Mouse (Mus musculus): Measurements from ENCODE around the gene Gpr119. TPM values are rescaled to one million over a fixed set of nuclear protein-coding genes. Genes with fewer than 3 reads are reported as not detected.
A peak's percentile ranks its signal among the peaks of the same experiment; 100 is the strongest.

Gpr119 gene
- polyA plus RNA-seq (2015; fragmentation: Nextera tagmentation; extraction: Ambion mirVana), result not detected in 2 replicates

GRCm38 (mm10) chrX:48674171-48674570 lies at the start of gene Gpr119:
TSS of gene Gpr119 (minus strand) at chrX:48674478.
- no peak within 1 kb of the TSS for H3K9ac ChIP-seq (ENCODE audit: low read depth, low read length)
- H3K4me1 ChIP-seq (ENCODE audit: control insufficient read depth, low read depth, low read length), result no peaks in the 10 kb centered on the region
- no peak within 1 kb of the TSS for H3K4me2 ChIP-seq (ENCODE audit: low read depth, low read length)
- H3K4me3 ChIP-seq (ENCODE audit: low read depth, low read length), result no peak within 1 kb of the TSS
- no peaks in the 10 kb centered on the region for H3K36me3 ChIP-seq (ENCODE audit: control insufficient read depth, insufficient read depth)
- H3K27ac ChIP-seq (ENCODE audit: low read length), result no peak within 1 kb of the TSS
- no peak for ATAC-seq (ENCODE audit: low read depth)
- no peaks in the 10 kb centered on the region for H3K9me3 ChIP-seq (replicated peaks; ENCODE audit: control insufficient read depth, low read length)
- no peaks in the 10 kb centered on the region for H3K27me3 ChIP-seq (ENCODE audit: control insufficient read depth, insufficient read depth, low read depth, low read length)
- WGBS (ENCODE audit: insufficient replicate concordance), result 47% methylated on average over 4 of the region's 4 CpGs

GRCm38 (mm10) chrX:48712846-48713245 lies 38.6 kb upstream of the Gpr119 start:
- Histone ChIP-seq H3K4me3 (ENCODE audit: low read depth, low read length) (no peak overlapping the region), H3K4me1 (ENCODE audit: control insufficient read depth, low read depth, low read length) (no peaks in the 10 kb centered on the region), H3K9ac (ENCODE audit: low read depth, low read length) (no peak overlapping the region), H3K36me3 (ENCODE audit: control insufficient read depth, insufficient read depth) (no peaks in the 10 kb centered on the region; the same call in 1 of the 2 replicates), H3K27me3 (ENCODE audit: control insufficient read depth, insufficient read depth, low read depth, low read length) (no peaks in the 10 kb centered on the region), H3K9me3 (replicated peaks; ENCODE audit: control insufficient read depth, low read length) (no peaks in the 10 kb centered on the region), H3K4me2 (ENCODE audit: low read depth, low read length) (no peak overlapping the region), H3K27ac (ENCODE audit: low read length) (no peak overlapping the region)
- ATAC-seq (ENCODE audit: low read depth), result no peak
- WGBS (ENCODE audit: insufficient replicate concordance), result 78% methylated on average over 8 of the region's 8 CpGs

GRCm38 (mm10) chrX:48709701-48710100 lies 35.4 kb upstream of the Gpr119 start:
- ATAC-seq (ENCODE audit: low read depth), result no peak
- Histone ChIP-seq H3K4me1 (ENCODE audit: control insufficient read depth, low read depth, low read length) (no peaks in the 10 kb centered on the region), H3K9ac (ENCODE audit: low read depth, low read length) (no peak overlapping the region), H3K27me3 (ENCODE audit: control insufficient read depth, insufficient read depth, low read depth, low read length) (no peaks in the 10 kb centered on the region), H3K4me3 (ENCODE audit: low read depth, low read length) (no peak overlapping the region), H3K4me2 (ENCODE audit: low read depth, low read length) (no peak overlapping the region), H3K36me3 (ENCODE audit: control insufficient read depth, insufficient read depth) (no peaks in the 10 kb centered on the region; the same call in 1 of the 2 replicates), H3K9me3 (replicated peaks; ENCODE audit: control insufficient read depth, low read length) (no peaks in the 10 kb centered on the region), H3K27ac (ENCODE audit: low read length) (no peak overlapping the region)
- 81% methylated on average over 10 of the region's 10 CpGs for WGBS (ENCODE audit: insufficient replicate concordance)

DNA sequence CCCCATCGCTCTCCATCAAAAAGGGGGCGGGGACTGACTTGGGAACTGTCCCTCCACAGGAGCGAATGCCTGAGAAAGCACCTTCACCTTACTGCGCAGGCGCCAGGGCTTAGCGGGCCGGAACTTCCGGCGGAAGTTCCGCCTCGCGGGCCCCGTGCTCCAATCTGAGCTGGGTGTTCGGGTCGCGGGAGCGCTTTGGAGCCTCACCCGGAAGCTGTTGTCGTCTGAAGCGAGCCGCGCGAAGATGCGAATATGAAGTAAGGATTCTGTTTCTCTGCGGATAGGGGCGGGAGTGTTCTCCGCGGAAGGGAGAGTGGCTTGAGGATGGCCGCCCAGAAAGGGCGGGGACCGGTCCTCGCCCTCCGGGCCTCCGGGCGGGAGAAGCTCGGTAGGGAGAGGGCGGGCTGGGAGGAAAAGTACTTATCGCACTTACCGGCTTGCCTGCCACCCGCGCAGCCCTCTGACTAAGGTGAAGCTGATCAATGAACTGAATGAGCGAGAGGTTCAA lies 20.6 kb upstream of the Gpr119 start, which contains the start of gene Rbmx2:
Gene Rbmx2, plus strand, starts transcription at position 141 of the 508 bp plus-strand sequence.
- H3K4me2 ChIP-seq (ENCODE audit: low read depth, low read length), result peak within 1 kb of the TSS; percentile 66
- peak within 1 kb of the TSS; percentile 64 for H3K9ac ChIP-seq (ENCODE audit: low read depth, low read length)
- no peaks in the 10 kb centered on the region for H3K27me3 ChIP-seq (ENCODE audit: control insufficient read depth, insufficient read depth, low read depth, low read length)
- peak within 1 kb of the TSS; percentile 93 for H3K27ac ChIP-seq (ENCODE audit: low read length)
- no peaks in the 10 kb centered on the region for H3K9me3 ChIP-seq (replicated peaks; ENCODE audit: control insufficient read depth, low read length)
- H3K36me3 ChIP-seq (ENCODE audit: control insufficient read depth, insufficient read depth), result no peaks in the 10 kb centered on the region
- H3K4me3 ChIP-seq (ENCODE audit: low read depth, low read length), result peak within 1 kb of the TSS; percentile 75
- peaks cover 12% of the 10 kb centered on the region; the same call in 1 of the 2 replicates for H3K4me1 ChIP-seq (ENCODE audit: control insufficient read depth, low read depth, low read length)
- ATAC-seq (ENCODE audit: low read depth), result peak; percentile 95
- WGBS (ENCODE audit: insufficient replicate concordance), result 17% methylated on average over 42 of the region's 42 CpGs

- H3K4me3 ChIP-seq (ENCODE audit: low read depth, low read length), result peak overlapping the region; percentile 75
- H3K27me3 ChIP-seq (ENCODE audit: control insufficient read depth, insufficient read depth, low read depth, low read length), result no peaks in the 10 kb centered on the region
- peaks cover 12% of the 10 kb centered on the region; the same call in 1 of the 2 replicates for H3K4me1 ChIP-seq (ENCODE audit: control insufficient read depth, low read depth, low read length)
- H3K9ac ChIP-seq (ENCODE audit: low read depth, low read length), result no peak overlapping the region
- WGBS (ENCODE audit: insufficient replicate concordance), result 25% methylated on average over 6 of the region's 6 CpGs
- peak overlapping the region; percentile 66 for H3K4me2 ChIP-seq (ENCODE audit: low read depth, low read length)
- peak; percentile 50 for ATAC-seq (ENCODE audit: low read depth)
- H3K27ac ChIP-seq (ENCODE audit: low read length), result no peak overlapping the region; the same call in 1 of the 2 replicates
- no peaks in the 10 kb centered on the region for H3K9me3 ChIP-seq (replicated peaks; ENCODE audit: control insufficient read depth, low read length)
- H3K36me3 ChIP-seq (ENCODE audit: control insufficient read depth, insufficient read depth), result no peaks in the 10 kb centered on the region
Observed at GRCm38 (mm10) chrX:48694460-48694859, 20.2 kb upstream of the Gpr119 start.

DNA sequence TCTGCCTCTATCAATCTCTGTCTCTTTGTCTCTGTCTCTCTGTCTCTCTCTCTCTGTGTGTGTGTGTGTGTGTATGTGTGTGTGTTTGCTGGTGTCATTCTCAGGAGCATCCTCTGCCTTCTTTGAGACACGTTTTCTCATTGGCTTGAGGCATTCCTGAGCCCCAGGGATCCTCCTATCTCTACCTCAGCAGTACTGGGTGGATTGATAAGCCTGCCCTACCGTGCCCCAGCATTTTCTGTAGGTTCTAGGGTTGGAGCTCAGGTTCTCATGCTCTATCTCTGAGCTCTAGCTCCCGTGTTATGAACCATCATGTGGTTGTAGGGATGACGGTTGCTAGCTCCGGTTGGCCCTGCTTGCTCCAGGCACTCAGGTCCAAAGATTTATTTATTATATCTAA lies 9.6 kb upstream of the Gpr119 start:
- WGBS (ENCODE audit: insufficient replicate concordance), result 38% methylated on average over 5 of the region's 5 CpGs
- Histone ChIP-seq H3K4me3 (ENCODE audit: low read depth, low read length) (no peak overlapping the region), H3K9me3 (replicated peaks; ENCODE audit: control insufficient read depth, low read length) (no peaks in the 10 kb centered on the region), H3K27me3 (ENCODE audit: control insufficient read depth, insufficient read depth, low read depth, low read length) (no peaks in the 10 kb centered on the region), H3K27ac (ENCODE audit: low read length) (no peak overlapping the region), H3K4me1 (ENCODE audit: control insufficient read depth, low read depth, low read length) (no peaks in the 10 kb centered on the region), H3K9ac (ENCODE audit: low read depth, low read length) (no peak overlapping the region), H3K4me2 (ENCODE audit: low read depth, low read length) (no peak overlapping the region), H3K36me3 (ENCODE audit: control insufficient read depth, insufficient read depth) (no peaks in the 10 kb centered on the region)
- peak; percentile 56; the same call in 1 of the 2 replicates for ATAC-seq (ENCODE audit: low read depth)

DNA sequence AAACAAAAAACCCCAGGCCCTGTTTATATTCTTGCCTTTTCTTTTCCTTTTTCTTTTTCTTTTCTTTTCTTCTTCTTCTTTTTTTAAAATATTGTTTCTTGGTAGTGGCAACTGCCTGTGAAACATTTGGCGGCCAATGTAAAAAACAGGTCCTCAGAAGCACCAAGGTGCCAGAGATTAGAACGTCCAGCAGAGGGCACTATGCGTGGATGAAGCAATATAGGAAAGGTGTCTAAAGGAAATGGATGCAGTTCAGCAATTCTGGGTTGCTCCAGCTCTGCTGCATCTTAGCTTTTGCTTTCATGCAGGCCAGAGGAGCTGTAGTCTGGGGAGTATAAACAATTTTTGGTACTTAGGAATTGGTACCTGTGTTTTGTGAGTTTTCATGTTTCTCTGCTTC lies 9.2 kb upstream of the Gpr119 start:
- WGBS (ENCODE audit: insufficient replicate concordance), result 16% methylated on average over 3 of the region's 3 CpGs
- H3K27me3 ChIP-seq (ENCODE audit: control insufficient read depth, insufficient read depth, low read depth, low read length), result no peaks in the 10 kb centered on the region
- H3K4me3 ChIP-seq (ENCODE audit: low read depth, low read length), result no peak overlapping the region
- no peaks in the 10 kb centered on the region for H3K9me3 ChIP-seq (replicated peaks; ENCODE audit: control insufficient read depth, low read length)
- no peaks in the 10 kb centered on the region for H3K36me3 ChIP-seq (ENCODE audit: control insufficient read depth, insufficient read depth)
- ATAC-seq (ENCODE audit: low read depth), result no peak
- no peak overlapping the region for H3K27ac ChIP-seq (ENCODE audit: low read length)
- no peaks in the 10 kb centered on the region for H3K4me1 ChIP-seq (ENCODE audit: control insufficient read depth, low read depth, low read length)
- no peak overlapping the region for H3K4me2 ChIP-seq (ENCODE audit: low read depth, low read length)
- no peak overlapping the region for H3K9ac ChIP-seq (ENCODE audit: low read depth, low read length)

DNA sequence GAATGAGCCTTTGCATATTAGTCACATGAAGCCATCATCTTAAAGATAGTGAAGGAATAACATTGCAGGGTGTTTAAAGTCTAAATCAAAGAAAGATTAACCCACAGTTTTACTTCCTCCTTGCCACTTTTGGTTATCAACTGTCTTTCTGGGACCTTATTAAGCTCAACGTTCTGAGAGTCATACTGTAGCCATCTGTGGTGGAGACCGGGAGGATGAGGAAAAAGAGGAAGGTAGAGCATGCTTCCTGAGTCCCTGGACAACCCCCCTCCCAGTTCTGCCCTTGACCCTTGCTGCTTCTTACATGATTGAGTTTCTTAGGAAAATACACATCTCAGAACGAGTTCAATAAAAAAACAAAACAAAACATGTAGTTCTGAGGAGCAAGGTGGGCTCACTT lies 2.6 kb downstream of the Gpr119 start:
- H3K9me3 ChIP-seq (replicated peaks; ENCODE audit: control insufficient read depth, low read length), result no peaks in the 10 kb centered on the region
- no peaks in the 10 kb centered on the region for H3K4me1 ChIP-seq (ENCODE audit: control insufficient read depth, low read depth, low read length)
- no peak overlapping the region for H3K4me2 ChIP-seq (ENCODE audit: low read depth, low read length)
- H3K36me3 ChIP-seq (ENCODE audit: control insufficient read depth, insufficient read depth), result no peaks in the 10 kb centered on the region
- no peaks in the 10 kb centered on the region for H3K27me3 ChIP-seq (ENCODE audit: control insufficient read depth, insufficient read depth, low read depth, low read length)
- no peak overlapping the region for H3K9ac ChIP-seq (ENCODE audit: low read depth, low read length)
- no peak for ATAC-seq (ENCODE audit: low read depth)
- H3K27ac ChIP-seq (ENCODE audit: low read length), result no peak overlapping the region
- no peak overlapping the region for H3K4me3 ChIP-seq (ENCODE audit: low read depth, low read length)
- 26% methylated on average over 3 of the region's 3 CpGs for WGBS (ENCODE audit: insufficient replicate concordance)

- Histone ChIP-seq H3K4me3 (ENCODE audit: low read depth, low read length) (no peak overlapping the region), H3K36me3 (ENCODE audit: control insufficient read depth, insufficient read depth) (no peaks in the 10 kb centered on the region), H3K4me1 (ENCODE audit: control insufficient read depth, low read depth, low read length) (no peaks in the 10 kb centered on the region), H3K4me2 (ENCODE audit: low read depth, low read length) (no peak overlapping the region), H3K9ac (ENCODE audit: low read depth, low read length) (no peak overlapping the region), H3K9me3 (replicated peaks; ENCODE audit: control insufficient read depth, low read length) (no peaks in the 10 kb centered on the region), H3K27ac (ENCODE audit: low read length) (no peak overlapping the region), H3K27me3 (ENCODE audit: control insufficient read depth, insufficient read depth, low read depth, low read length) (no peaks in the 10 kb centered on the region)
- no peak for ATAC-seq (ENCODE audit: low read depth)
- 54% methylated on average over 3 of the region's 3 CpGs for WGBS (ENCODE audit: insufficient replicate concordance)
Observed at GRCm38 (mm10) chrX:48669588-48669987, 4.7 kb downstream of the Gpr119 start.
